Mouse (Mus musculus): ENCODE measurements around the gene Atg4c. TPM values are rescaled to one million over a fixed set of nuclear protein-coding genes. Genes with fewer than 3 reads are reported as not detected.

Atg4c gene
- total and polyA plus RNA-seq, 3 experiments, result 1.2 to 2.3 TPM; not detected in 1

DNA sequence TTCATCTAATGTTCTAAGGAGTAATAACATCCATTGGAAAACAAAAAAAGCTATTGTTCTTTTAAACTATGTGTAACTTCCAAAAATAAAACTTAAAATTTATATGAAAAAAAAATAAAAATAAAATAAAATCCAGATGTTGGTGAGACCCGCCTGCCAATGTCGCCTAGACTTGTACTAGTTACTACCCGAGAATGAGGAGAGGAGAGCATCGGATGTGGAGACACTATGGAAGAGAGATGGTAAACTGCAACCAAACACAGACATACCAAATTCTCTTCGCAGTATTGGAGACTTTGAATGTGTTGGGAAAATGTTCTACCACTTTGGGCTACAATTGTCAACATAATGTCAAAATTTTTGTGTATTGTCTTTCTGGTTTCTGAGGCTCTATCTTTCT lies 32.8 kb upstream of the Atg4c start:
- H3K4me3 ChIP-seq (ENCODE audit: control insufficient read depth in 1 of 2, insufficient read depth in 1 of 2, low read depth in 2 of 2, low read length in 2 of 2), result no peak overlapping the region
- DNase-seq (ENCODE audit: low read depth, low spot score), result no peak
- H3K27ac ChIP-seq (ENCODE audit: control insufficient read depth, low read depth, low read length), result no peak overlapping the region
- TF ChIP-seq NELFE (IDR thresholded peaks at IDR 0.05; ENCODE audit: low read depth, low read length) (no peak), RCOR1 (IDR thresholded peaks at IDR 0.05; ENCODE audit: low read depth, low read length) (no peak), BHLHE40 (IDR thresholded peaks at IDR 0.05; ENCODE audit: borderline replicate concordance, low read depth, low read length) (no peak), USF2 (IDR thresholded peaks at IDR 0.05; ENCODE audit: borderline replicate concordance in 1 of 2, insufficient read depth in 1 of 2, low read depth in 1 of 2, low read length in 2 of 2) (no peak), MYB (IDR thresholded peaks at IDR 0.05; ENCODE audit: low read depth, low read length) (no peak), GABPA (IDR thresholded peaks at IDR 0.05; ENCODE audit: low read depth, low read length) (no peak), POLR2AphosphoS5 (IDR thresholded peaks at IDR 0.05; ENCODE audit: borderline replicate concordance, low read depth, low read length) (no peak), JUND (IDR thresholded peaks at IDR 0.05; ENCODE audit: low read depth, low read length) (no peak), ZKSCAN1 (IDR thresholded peaks at IDR 0.05; ENCODE audit: low read depth, low read length) (no peak), MYC (IDR thresholded peaks at IDR 0.05; ENCODE audit: low read depth, low read length) (no peak), E2F4 (IDR thresholded peaks at IDR 0.05; ENCODE audit: borderline replicate concordance, low read depth, low read length) (no peak), TCF12 (IDR thresholded peaks at IDR 0.05; ENCODE audit: low read depth, low read length) (no peak), MAZ (IDR thresholded peaks at IDR 0.05; ENCODE audit: low read depth, low read length) (no peak), ZC3H11A (IDR thresholded peaks at IDR 0.05; ENCODE audit: low read depth, low read length) (no peak), GATA1 (IDR thresholded peaks at IDR 0.05; ENCODE audit: low read depth, low read length) (no peak), POLR2A (IDR thresholded peaks at IDR 0.05; ENCODE audit: control insufficient read depth in 1 of 2, insufficient read depth in 1 of 2, low read depth in 1 of 2, low read length in 2 of 2, poor library complexity in 1 of 2) (no peak), CTCF (IDR thresholded peaks at IDR 0.05 in 2 of 3, conservative IDR thresholded peaks at IDR 0.05 in 1 of 3; ENCODE audit: control insufficient read depth in 1 of 3, insufficient read depth in 1 of 3, low read depth in 2 of 3, low read length in 3 of 3, poor library complexity in 1 of 3, severe bottlenecking in 1 of 3) (no peak)
- H3K79me2 ChIP-seq (ENCODE audit: control insufficient read depth, insufficient read depth, low read length, poor library complexity), result no peaks in the 10 kb centered on the region
- H3K9me3 ChIP-seq (replicated peaks; ENCODE audit: insufficient read depth, low read length), result no peaks in the 10 kb centered on the region
- H3K27me3 ChIP-seq (ENCODE audit: control insufficient read depth in 1 of 2, insufficient read depth in 2 of 2, low read length in 2 of 2), result peaks cover 10 to 14% of the 10 kb centered on the region in 2 experiments
- H3K36me3 ChIP-seq (ENCODE audit: control insufficient read depth in 1 of 2, insufficient read depth in 2 of 2, low read length in 2 of 2), result peaks cover 0 to 3% of the 10 kb centered on the region in 2 experiments; a peak in 2 of 4 replicates
- H3K9ac ChIP-seq (ENCODE audit: control insufficient read depth, low read depth, low read length, poor library complexity, severe bottlenecking), result no peak overlapping the region
- peaks cover 0 to 6% of the 10 kb centered on the region in 2 experiments; a peak in 2 of 4 replicates for H3K4me1 ChIP-seq (ENCODE audit: control insufficient read depth in 1 of 2, insufficient read depth in 2 of 2, low read length in 2 of 2)

- no peak overlapping the region for H3K9ac ChIP-seq (ENCODE audit: control insufficient read depth, low read depth, low read length, poor library complexity, severe bottlenecking)
- no peak overlapping the region for H3K27ac ChIP-seq (ENCODE audit: control insufficient read depth, low read depth, low read length)
- peaks cover 14 to 16% of the 10 kb centered on the region in 2 experiments for H3K27me3 ChIP-seq (ENCODE audit: control insufficient read depth in 1 of 2, insufficient read depth in 2 of 2, low read length in 2 of 2)
- no peaks in the 10 kb centered on the region for H3K79me2 ChIP-seq (ENCODE audit: control insufficient read depth, insufficient read depth, low read length, poor library complexity)
- no peak overlapping the region for H3K4me3 ChIP-seq (ENCODE audit: control insufficient read depth in 1 of 2, insufficient read depth in 1 of 2, low read depth in 2 of 2, low read length in 2 of 2)
- H3K4me1 ChIP-seq (ENCODE audit: control insufficient read depth in 1 of 2, insufficient read depth in 2 of 2, low read length in 2 of 2), result peaks cover 0 to 5% of the 10 kb centered on the region in 2 experiments; a peak in 2 of 4 replicates
- TF ChIP-seq POLR2A (IDR thresholded peaks at IDR 0.05; ENCODE audit: control insufficient read depth in 1 of 2, insufficient read depth in 1 of 2, low read depth in 1 of 2, low read length in 2 of 2, poor library complexity in 1 of 2) (no peak), USF2 (IDR thresholded peaks at IDR 0.05; ENCODE audit: borderline replicate concordance in 1 of 2, insufficient read depth in 1 of 2, low read depth in 1 of 2, low read length in 2 of 2) (no peak), MAFK (IDR thresholded peaks at IDR 0.05; ENCODE audit: borderline replicate concordance, low read depth, low read length) (no peak), ELF1 (IDR thresholded peaks at IDR 0.05; ENCODE audit: low read depth, low read length) (no peak), SIN3A (IDR thresholded peaks at IDR 0.05; ENCODE audit: low read length) (no peak), JUND (IDR thresholded peaks at IDR 0.05; ENCODE audit: low read depth, low read length) (no peak), HCFC1 (IDR thresholded peaks at IDR 0.05; ENCODE audit: low read depth, low read length) (no peak), POLR2AphosphoS2 (IDR thresholded peaks at IDR 0.05; ENCODE audit: low read length) (no peak), ZNF384 (IDR thresholded peaks at IDR 0.05; ENCODE audit: low read depth, low read length) (no peak), CHD1 (IDR thresholded peaks at IDR 0.05; ENCODE audit: low read depth, low read length) (no peak), CTCF (IDR thresholded peaks at IDR 0.05 in 2 of 3, conservative IDR thresholded peaks at IDR 0.05 in 1 of 3; ENCODE audit: control insufficient read depth in 1 of 3, insufficient read depth in 1 of 3, low read depth in 2 of 3, low read length in 3 of 3, poor library complexity in 1 of 3, severe bottlenecking in 1 of 3) (no peak), MAX (IDR thresholded peaks at IDR 0.05; ENCODE audit: low read length) (no peak), TCF12 (IDR thresholded peaks at IDR 0.05; ENCODE audit: low read depth, low read length) (no peak), KAT2A (conservative IDR thresholded peaks at IDR 0.05; ENCODE audit: low read depth, low read length) (no peak), ZMIZ1 (IDR thresholded peaks at IDR 0.05; ENCODE audit: low read depth, low read length) (no peak), SMC3 (IDR thresholded peaks at IDR 0.05; ENCODE audit: low read depth, low read length) (no peak), MAZ (IDR thresholded peaks at IDR 0.05; ENCODE audit: low read depth, low read length) (no peak), EP300 (IDR thresholded peaks at IDR 0.05; ENCODE audit: low read depth in 1 of 2, low read length in 2 of 2) (no peak), BHLHE40 (IDR thresholded peaks at IDR 0.05; ENCODE audit: borderline replicate concordance, low read depth, low read length) (no peak), GATA1 (IDR thresholded peaks at IDR 0.05; ENCODE audit: low read depth, low read length) (no peak)
- no peaks in the 10 kb centered on the region for H3K9me3 ChIP-seq (replicated peaks; ENCODE audit: insufficient read depth, low read length)
- no peak for DNase-seq (ENCODE audit: low read depth, low spot score)
- peaks cover 0 to 3% of the 10 kb centered on the region in 2 experiments; a peak in 2 of 4 replicates for H3K36me3 ChIP-seq (ENCODE audit: control insufficient read depth in 1 of 2, insufficient read depth in 2 of 2, low read length in 2 of 2)
Observed at GRCm38 (mm10) chr4:99161457-99161971, 32.2 kb upstream of the Atg4c start.
